Mouse (Mus musculus): ENCODE measurements around the gene Map1s. TPM values are rescaled to one million over a fixed set of nuclear protein-coding genes. Genes with fewer than 3 reads are reported as not detected.
A peak's percentile ranks its signal among the peaks of the same experiment; 100 is the strongest.
"Not testable (repeated sequence)": the region's sequence is repeated elsewhere in the genome, so short reads cannot be mapped to it uniquely, and the experiment has no call there.

The Map1s gene
- polyA plus RNA-seq, 3 experiments from 2014 or later: 13.9 to 16.7 (median 13.9) TPM

GRCm38 (mm10) chr8:70879500-70879899, 26.2 kb upstream of the Map1s start:
- ATAC-seq: no peak

GRCm38 (mm10) chr8:70880126-70880525, 25.6 kb upstream of the Map1s start:
- ATAC-seq: no peak

DNA sequence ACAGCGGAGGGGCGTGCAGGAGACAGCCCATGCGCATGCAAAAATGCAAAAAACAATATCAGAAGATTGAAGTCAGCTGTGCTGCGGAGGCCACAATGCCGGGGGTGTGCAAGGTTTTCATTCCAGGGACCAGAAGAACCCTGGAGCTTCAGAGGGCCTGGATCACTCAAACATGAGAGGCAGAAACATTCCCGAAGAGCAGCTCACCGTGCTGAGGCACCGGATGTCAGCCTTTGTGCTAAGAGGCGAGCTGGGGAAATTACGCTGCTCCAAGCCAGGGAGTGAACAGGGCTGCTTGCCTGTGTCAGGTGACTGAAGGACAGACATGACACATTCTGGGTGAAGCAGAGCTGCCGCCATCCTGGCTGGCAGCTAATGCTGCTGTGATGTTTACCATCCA, 25.2 kb upstream of the Map1s start:
- ATAC-seq: no peak

DNA sequence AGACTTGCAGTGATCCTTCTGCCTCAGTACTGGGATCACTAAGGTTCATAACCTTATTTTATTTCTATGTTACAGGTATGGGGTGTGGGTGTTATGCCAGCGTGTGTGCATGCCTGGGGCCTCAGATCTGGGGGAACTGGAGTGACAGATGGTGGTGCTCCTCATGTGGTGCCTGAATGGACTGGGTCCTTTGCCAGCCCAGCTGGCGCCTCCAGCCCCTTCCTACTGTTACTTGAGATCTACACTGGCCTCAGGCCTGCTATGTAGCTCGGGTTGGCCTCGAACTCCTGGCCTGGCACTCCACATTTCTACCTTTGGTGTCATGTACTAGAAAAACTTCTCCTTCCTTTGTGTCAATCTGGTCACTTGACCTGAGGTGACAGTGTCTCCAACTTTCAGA, 21.5 kb upstream of the Map1s start:
- ATAC-seq: no peak

- ATAC-seq: no peak
Observed at GRCm38 (mm10) chr8:70884683-70885082, 21.0 kb upstream of the Map1s start.

- no peak for ATAC-seq
Observed at GRCm38 (mm10) chr8:70885612-70886011, 20.1 kb upstream of the Map1s start.

GRCm38 (mm10) chr8:70887669-70888068, 18.1 kb upstream of the Map1s start:
- no peak for ATAC-seq

DNA sequence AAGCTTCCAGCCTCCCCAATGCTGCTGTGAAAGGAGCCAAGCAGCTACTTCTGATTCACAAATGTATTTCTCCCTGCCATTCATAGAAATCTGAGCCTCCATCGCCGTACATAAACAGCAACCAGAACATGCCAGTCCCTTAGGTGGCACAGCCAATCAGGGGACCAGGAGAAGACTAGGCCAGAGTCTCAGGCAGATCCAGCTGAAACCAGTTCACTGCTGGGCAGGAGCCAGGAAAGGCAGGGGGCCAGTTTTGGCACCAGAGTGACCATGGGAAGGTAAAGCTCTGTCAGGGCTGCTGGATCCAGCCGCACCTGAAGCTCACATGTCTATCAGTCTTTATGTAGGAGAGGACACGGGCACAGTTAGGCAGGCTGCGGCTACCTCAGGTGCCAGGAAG, 15.1 kb upstream of the Map1s start:
- no peak for ATAC-seq

DNA sequence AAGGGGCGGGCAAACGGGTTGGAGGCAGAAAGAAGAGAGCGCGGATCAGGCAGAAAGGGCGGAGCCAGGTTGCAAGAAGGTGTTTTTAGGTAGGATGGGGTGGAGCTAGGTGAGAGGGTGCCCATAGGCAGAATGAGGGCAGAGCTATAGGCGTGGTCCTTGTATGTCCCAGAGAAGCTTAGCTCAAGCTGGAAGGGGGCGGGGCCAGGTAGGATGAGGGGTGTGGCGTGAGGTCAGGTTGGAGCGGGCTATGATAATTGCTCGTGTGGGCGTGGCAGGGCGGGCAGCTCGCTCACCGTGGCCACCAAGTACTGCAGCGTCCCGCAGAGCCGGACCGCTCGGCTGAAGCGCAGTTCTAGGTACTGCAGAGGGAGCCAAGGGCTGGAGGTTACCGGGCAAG, 14.4 kb upstream of the Map1s start:
- ATAC-seq: no peak

DNA sequence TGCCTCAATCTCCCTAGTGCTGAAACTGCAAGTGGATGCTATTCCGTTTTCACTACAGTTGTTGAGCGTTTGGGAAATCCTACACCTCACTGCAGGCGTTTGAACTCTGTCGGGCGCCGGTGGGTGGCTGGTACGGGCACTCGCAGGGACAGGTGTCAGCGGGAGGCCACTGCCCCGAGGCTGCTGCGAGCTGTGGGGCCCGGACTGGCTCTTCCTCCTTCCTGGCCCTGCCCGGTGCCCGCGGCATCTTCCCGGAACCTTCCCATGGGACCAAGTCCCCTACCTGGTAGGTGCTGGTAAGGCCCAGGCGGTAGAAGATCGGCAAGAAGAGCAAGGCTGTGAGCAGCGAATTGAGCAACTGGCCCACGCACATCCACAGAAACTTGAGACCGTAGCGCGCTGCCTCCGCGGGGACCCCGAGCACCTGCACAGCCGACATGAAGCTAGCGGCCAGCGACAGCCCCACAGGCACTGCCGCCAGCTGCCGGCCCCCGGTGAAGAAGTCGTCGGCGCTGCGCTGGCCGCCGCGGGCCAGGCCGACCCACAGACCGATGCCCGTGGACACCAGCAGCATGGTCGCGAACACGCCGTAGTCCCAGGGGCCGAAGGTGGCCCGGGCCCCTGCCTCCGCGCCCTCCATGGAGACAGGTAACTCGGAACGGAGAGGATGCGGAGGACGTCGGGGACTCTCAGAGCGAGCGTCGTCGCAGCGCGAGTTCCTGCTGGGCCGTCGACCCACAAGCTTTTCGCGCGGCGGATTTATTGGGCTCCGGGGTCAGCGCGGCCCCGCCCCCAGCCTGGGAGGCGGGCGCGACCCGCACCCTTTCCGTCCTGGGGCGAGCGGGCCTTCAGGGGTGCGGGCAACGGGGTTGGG, 13.5 kb upstream of the Map1s start, which contains the start of gene Slc5a5:
Gene Slc5a5, minus strand, starts transcription at position 736 of the 874 bp plus-strand sequence.
- no peak for ATAC-seq

GRCm38 (mm10) chr8:70892896-70893655, 12.7 kb upstream of the Map1s start:
- no peak for ATAC-seq

DNA sequence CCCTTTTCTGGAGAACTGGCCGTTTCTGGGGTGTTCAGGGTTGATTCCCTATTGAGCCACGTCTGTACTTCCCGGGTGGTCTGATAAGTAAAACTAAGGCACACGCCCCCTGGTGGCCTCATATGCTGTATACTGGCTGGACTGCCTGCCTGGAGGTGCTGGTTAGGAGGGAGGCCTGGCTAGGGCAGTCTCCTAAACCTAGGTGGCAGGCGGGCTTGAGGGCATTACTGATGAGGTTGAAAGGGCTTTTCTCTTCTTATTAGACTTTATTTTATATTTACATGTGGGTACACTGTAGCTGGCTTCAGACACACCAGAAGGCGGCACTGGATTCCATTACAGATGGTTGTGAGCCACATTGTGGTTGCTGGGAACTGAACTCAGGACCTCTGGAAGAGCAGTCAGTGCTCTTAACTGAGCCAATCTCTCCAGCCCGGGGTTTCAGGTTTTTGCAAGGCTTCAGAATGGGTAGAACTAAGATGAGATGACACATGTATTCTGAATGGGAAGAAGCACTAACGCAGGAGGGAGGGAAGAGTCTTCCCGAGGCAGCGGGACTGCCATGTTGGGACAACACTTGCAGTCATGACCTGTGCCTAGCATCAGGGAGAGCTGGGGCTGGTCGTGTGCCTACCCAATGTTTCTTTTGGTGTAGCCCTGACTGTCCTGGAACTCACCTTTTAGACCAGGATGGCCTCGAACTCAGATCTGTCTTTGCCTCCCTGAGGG, 11.9 kb upstream of the Map1s start:
- no peak for ATAC-seq

- ATAC-seq: no peak
Observed at GRCm38 (mm10) chr8:70894385-70894720, 11.4 kb upstream of the Map1s start.

GRCm38 (mm10) chr8:70894771-70895545, 10.8 kb upstream of the Map1s start:
- ATAC-seq: no peak

- ATAC-seq: not testable (repeated sequence)
Observed at GRCm38 (mm10) chr8:70895571-70896259, 10.0 kb upstream of the Map1s start.

GRCm38 (mm10) chr8:70896316-70897020, 9.3 kb upstream of the Map1s start:
- ATAC-seq: no peak

- peak; percentile 98 for ATAC-seq
Observed at GRCm38 (mm10) chr8:70897021-70897680, 8.6 kb upstream of the Map1s start, which contains the start of gene Rpl18a. Gene Rpl18a (minus strand): TSS chr8:70897412.

DNA sequence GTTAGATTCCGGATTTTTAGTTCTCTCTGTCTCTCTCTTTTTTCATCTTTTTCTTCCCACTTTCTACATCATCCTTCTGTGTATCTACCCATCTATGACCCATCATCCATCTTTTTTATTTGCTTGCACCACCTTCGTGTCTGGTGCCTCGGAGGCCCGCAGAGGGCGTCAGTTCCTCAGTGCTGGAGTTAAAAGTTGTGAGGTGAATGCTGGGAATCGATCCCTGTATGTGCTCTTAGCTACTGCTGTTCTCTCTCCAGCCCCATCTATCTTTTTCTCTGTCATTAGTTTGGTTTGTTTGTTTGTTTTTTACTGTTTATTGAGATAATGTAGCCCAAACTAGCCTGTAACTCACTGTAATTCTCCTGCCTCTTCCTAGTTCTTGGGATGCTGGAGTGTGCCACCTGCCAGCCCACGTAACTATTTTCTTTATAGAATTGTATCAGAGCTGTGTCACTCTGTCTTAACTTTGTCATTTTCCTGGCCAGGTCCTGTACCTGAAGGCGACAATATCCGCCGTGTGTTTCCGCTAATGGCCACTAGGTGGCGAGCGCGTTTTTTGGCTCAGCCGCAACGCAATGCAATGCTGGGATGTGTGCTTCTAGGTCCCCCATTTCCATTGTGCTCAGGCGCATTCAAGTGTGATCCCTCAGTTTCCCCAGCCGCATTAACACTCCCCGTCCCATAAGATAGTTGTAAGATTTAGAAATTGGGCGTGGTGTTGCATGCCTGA, 7.9 kb upstream of the Map1s start:
- ATAC-seq: peak; percentile 42

DNA sequence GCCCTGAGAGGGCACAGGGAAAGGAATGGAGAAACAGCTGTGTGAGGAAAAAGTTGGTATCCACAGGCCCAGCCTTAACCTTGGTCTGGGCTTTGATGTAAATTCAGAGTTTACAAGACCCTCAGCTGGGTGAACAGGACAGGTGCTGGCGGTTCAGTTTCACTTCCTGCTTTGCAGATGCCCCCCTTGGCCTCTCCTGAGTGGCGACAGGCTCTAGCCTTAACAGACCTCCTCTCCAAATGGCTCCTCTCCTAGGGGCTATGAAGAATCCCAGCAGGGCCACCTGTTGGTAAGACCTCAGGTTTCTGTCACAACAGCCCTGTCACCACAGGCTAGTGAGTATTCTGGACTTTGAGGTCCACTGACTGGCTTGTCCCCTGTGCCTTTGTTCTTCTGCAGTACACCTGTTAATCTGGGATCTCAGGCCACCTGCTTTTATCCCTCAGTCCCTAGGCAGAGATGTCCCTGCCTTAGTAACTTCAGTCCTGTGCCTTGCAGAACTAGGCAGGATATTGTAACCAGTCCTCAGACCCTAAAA, 7.0 kb upstream of the Map1s start:
- no peak for ATAC-seq

Data from inflammation-experienced regulatory T-cells, adult 6 months (primary cell).